Mouse (Mus musculus): ENCODE measurements around the gene Olfr525.

Olfr525 gene

GRCm38 (mm10) chr7:140320558-140320957 lies at the start of gene Olfr525:
Gene Olfr525, plus strand, starts transcription at chr7:140320858.
- no peak for DNase-seq

GRCm38 (mm10) chr7:140295746-140296145 lies 24.9 kb upstream of the Olfr525 start:
- no peak for DNase-seq

- no peak for DNase-seq
Observed at GRCm38 (mm10) chr7:140296876-140297275, 23.8 kb upstream of the Olfr525 start.

- no peak for DNase-seq
Observed at GRCm38 (mm10) chr7:140299416-140299815, 21.2 kb upstream of the Olfr525 start.

GRCm38 (mm10) chr7:140319861-140320385 lies 735 bp upstream of the Olfr525 start:
- no peak for DNase-seq

- no peak for DNase-seq
Observed at GRCm38 (mm10) chr7:140321135-140321534, 477 bp downstream of the Olfr525 start.

- DNase-seq = no peak
Observed at GRCm38 (mm10) chr7:140329766-140330304, 9.2 kb downstream of the Olfr525 start.

- DNase-seq = no peak
Observed at GRCm38 (mm10) chr7:140333717-140334116, 13.1 kb downstream of the Olfr525 start, which contains the start of gene Olfr527. Gene Olfr527, plus strand, starts transcription at chr7:140334017.

- DNase-seq = no peak
Observed at GRCm38 (mm10) chr7:140361571-140361970, 40.9 kb downstream of the Olfr525 start, which contains the start of gene Olfr60. Gene Olfr60, minus strand, starts transcription at chr7:140361671.

- DNase-seq = no peak
Observed at GRCm38 (mm10) chr7:140374300-140374699, 53.6 kb downstream of the Olfr525 start.

GRCm38 (mm10) chr7:140376231-140376630 lies 55.6 kb downstream of the Olfr525 start, which contains the start of gene Olfr530:
Gene Olfr530, minus strand, starts transcription at chr7:140376331.
- DNase-seq = no peak

GRCm38 (mm10) chr7:140376911-140377310 lies 56.3 kb downstream of the Olfr525 start:
- DNase-seq = no peak

Measured in right cerebral cortex, postnatal 25 days (tissue).